Mouse (Mus musculus) colon, adult 2 months (tissue): ENCODE data around the gene Procr. TPM values are rescaled to one million over a fixed set of nuclear protein-coding genes. Genes with fewer than 3 reads are reported as not detected.

Experiments
- polyA plus RNA-seq: library from polyadenylated mRNA; depleted of rRNA; stranded (reverse); fragments of >200 nt; gene quantifications from 2 replicates; pipeline ENCODE4 v1.2.3, GENCODE M21; 2012; rRNA removed

Procr gene
- 15.5 and 19.7 TPM in 2 replicates for polyA plus RNA-seq

DNA sequence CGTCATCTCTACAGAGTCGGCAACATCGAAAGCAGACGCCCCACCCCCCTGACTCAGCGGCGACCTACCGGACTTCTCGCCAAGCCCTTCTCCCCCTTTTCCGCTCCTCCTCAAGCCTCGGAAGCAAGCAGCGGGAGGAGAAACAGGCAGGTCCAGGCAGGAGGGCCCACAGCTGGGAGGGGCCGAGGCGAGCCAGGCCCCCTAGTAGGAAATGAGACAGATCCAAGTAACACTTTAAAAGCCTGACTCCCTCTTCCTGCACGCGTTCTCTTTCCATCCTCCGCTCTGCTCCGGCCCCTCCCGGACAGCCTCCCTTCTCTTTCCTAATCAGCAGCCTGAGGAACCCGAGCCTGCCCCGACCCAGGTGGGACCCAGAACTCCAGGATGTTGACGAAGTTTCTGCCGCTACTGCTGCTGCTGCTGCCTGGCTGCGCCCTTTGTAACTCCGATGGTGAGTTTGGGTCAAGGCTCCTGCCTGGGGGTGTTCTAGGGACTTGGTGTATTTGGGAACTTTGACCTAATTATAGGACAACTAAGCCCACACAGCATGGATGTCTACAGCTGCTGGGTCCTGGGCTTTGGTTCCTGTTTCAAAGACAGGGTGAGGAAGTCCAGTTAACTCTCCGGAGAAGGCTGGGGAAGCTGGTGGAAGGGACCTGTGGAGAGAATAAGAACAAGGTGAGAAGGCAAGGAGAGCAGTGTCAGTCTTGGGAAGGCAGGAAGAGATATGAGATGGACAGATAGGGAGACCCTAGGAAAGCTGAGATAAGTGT lies at the start of gene Procr:
Gene Procr (plus strand): TSS at position 104 of the 773 bp plus-strand sequence.

DNA sequence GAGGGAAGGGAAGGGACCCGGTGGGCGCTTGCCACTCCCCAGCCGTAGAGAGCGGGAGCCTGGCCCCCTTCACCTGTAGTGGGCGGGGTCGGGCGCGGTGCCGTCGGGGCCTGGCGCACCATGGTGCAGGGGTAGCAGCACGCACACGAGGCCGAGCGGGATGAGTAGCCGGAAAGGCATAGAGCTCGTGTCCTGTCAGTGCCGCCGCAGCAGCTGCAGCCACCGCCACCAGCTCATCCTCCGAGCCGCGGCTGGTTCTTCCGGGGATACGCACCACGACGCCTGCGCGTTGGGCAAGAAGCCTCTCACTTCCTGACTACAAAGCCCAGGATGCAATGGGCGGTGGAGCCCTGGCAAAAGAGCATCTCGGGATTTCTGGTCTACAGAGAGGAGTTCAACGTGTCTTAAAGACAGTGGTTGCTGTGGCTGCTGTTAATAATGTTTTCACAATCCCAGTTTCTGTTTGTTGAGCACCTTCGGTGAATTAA lies 21.7 kb upstream of the Procr start, which contains the start of gene Edem2:
Gene Edem2 (minus strand): TSS at position 318 of the 488 bp plus-strand sequence.

DNA sequence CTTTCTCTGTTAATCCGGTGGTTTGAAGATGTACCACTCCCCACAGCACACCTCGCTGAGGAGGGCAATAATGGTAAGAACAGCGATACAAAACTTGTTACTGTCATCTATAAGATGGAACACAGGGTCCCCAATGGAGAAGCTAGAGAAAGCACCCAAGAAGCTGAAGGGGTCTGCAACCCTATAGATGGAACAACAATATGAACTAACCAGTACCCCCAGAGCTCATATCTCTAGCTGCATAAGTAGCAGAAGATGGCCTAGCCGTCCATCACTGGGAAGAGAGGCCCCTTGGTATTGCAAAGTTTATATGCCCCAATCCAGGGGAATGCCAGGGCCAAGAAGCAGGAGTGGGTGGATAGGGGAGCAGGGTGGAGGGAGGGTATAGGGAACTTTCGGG lies 15.2 kb upstream of the Procr start, which contains the start of gene Gm17581:
Gene Gm17581 (minus strand): TSS at position 101 of the 400 bp plus-strand sequence.

DNA sequence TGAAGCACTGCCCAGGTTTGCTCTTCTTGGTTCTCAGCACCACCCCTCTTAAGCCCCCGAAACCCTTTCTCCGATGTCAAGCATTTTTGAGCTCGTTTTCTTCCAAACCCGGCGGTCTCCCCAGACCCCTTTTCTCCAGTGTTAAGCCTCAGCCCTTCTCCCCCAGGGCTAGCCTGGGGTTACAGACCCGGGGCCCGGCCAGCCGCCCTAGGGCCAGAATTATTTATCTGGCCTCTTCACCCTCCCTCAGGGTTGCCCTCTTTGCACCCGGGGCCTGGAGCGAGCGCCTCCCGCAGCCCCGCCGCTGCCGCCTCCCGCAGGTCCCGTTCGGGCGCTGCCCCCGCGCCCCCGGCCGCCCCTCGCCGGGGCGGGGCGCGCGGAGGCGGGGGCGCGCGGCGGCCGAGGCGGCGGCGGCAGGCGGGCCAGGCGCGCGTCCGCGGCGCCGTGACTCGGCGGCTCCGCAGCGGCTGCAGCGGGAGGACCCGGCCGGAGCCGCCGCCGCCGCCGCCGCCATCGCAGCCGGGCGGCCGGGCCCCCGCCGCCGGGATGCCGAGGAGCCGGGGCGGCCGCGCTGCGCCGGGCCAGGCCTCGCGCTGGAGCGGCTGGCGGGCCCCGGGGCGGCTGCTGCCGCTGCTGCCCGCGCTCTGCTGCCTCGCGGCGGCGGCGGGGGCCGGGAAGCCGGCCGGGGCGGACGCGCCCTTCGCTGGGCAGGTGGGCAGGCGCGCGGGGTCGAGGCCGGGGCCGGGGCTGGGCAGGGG lies 24.2 kb downstream of the Procr start, which contains the start of gene Mmp24:
Gene Mmp24 (plus strand): TSS at position 416 of the 758 bp plus-strand sequence.

Other genes with a start within 250 kb of the Procr start
- 68.0 and 74.6 TPM in 2 replicates for gene Acss2, start 233.2 kb upstream of the Procr start, polyA plus RNA-seq
- 10.9 and 15.6 TPM in 2 replicates for gene Ggt7, start 232.9 kb upstream of the Procr start, polyA plus RNA-seq
- 140 and 194 TPM in 2 replicates for gene Gss, start 158.3 kb upstream of the Procr start, polyA plus RNA-seq
- 0.25 TPM in 1 of 2 replicates, not detected in the other for gene Myh7b, start 139.9 kb upstream of the Procr start, polyA plus RNA-seq
- 168 and 189 TPM in 2 replicates for gene Trpc4ap, start 58.7 kb upstream of the Procr start, polyA plus RNA-seq
- 76.8 and 108 TPM in 2 replicates for gene Edem2, start 21.6 kb upstream of the Procr start, polyA plus RNA-seq
- gene Gm17581, start 15.3 kb upstream of the Procr start, polyA plus RNA-seq = not detected in 2 replicates
- 0.54 and 0.65 TPM in 2 replicates for gene Mmp24, start 24.2 kb downstream of the Procr start, polyA plus RNA-seq
- gene BC029722, start 68.3 kb downstream of the Procr start, polyA plus RNA-seq = 34.8 and 40.6 TPM in 2 replicates
- 336 TPM in 2 replicates for gene Eif6, start 75.8 kb downstream of the Procr start, polyA plus RNA-seq
- 7.2 and 7.6 TPM in 2 replicates for gene Fam83c, start 83.7 kb downstream of the Procr start, polyA plus RNA-seq
- 19.4 and 21.9 TPM in 2 replicates for gene Uqcc1, start 179.2 kb downstream of the Procr start, polyA plus RNA-seq
- not detected in 2 replicates for gene Gm15557, start 189.6 kb downstream of the Procr start, polyA plus RNA-seq
- 0.13 and 0.28 TPM in 2 replicates for gene Gdf5, start 194.2 kb downstream of the Procr start, polyA plus RNA-seq
- gene Cep250, start 205.3 kb downstream of the Procr start, polyA plus RNA-seq = 6.4 and 7.7 TPM in 2 replicates